Mouse (Mus musculus): ENCODE measurements around the gene Mospd2. TPM values are rescaled to one million over a fixed set of nuclear protein-coding genes. Genes with fewer than 3 reads are reported as not detected.

Gene Mospd2
- polyA plus RNA-seq (2015; fragmentation: Nextera tagmentation; extraction: Ambion mirVana) = 8.1 and 11.1 TPM in 2 replicates

DNA sequence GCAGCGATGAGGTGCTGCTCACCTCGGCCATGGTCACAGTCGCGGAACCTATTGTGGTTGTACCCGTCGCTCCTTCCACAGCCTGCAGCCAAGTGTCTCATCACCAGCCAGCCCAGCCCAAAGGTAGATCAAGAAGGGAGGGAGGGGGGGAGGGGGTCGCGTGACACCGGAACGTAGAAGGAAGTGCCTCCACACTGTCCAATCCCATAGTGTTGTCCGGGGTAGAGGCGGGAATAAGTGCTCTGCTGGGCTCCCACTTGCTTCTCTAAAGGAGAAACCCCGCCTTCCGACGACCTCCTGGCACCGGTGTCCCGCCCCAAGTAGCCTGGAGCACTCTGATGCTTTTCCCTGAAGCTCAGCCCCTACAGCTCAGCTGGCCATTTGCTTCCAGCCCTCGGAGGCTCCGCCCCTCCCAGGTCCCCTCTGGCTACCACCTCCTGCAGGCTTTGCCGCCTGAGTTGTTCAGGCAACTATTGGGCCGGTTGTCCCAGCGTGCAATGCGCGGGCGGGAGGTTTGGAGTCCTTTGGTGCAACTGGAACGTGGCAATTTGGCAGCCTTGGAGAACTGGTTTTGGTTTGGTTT lies at the start of gene Mospd2, which contains the start of gene Fancb:
Mospd2 (minus strand) TSS at position 183 of the 583 bp plus-strand sequence.
Fancb (plus strand) TSS at position 400 of the 583 bp plus-strand sequence.

DNA sequence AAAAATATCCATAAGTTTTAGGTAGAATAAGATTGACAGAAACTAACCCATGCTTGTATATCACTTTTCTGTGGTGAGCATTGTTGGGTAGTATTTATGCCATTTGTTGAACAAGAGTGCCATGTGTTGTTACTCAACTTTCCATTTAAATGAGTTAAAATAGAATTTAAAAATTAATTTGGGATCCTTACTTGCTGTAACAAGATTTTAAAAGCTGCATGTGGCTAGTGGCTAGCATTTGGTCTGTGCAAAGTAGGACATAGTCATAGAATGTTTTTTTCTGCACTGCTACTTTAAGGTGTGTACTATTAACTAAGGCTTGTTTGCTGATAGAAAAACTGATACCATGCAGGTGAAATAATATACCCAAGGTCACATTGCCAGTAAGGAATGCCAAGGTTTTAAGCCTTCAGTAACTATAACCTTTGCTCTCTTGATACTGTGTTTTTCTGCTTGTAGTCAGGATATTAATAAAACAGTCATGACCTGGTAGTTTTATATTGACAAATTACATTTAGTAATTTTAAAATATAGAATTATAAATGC lies 24.7 kb upstream of the Mospd2 start, which contains the start of gene Gm17604:
Gm17604 (minus strand) TSS at position 51 of the 546 bp plus-strand sequence.

Other genes starting within 250 kb of the Mospd2 start
- gene Fancb, start 217 bp upstream of the Mospd2 start, polyA plus RNA-seq (2015; fragmentation: Nextera tagmentation; extraction: Ambion mirVana) = 4.3 and 4.6 TPM in 2 replicates
- gene Gm17604, start 24.5 kb upstream of the Mospd2 start, polyA plus RNA-seq (2015; fragmentation: Nextera tagmentation; extraction: Ambion mirVana) = not detected in 2 replicates